In genomic region chr12:33102342-33103115, GRCm38 (mm10) we compare ENCODE assay signal across 13 mouse cellular contexts. TPM values are rescaled to one million over a fixed set of nuclear protein-coding genes. Genes with fewer than 3 reads are reported as not detected.
DNase-seq lines count a peak whose midpoint lies in the region; ATAC-seq lines count a peak whose summit lies in the region.
"Had no signal": no experiment of that assay in that cellular context is flagged by ENCODE, and none has a peak within 500 bp of the region (broad histone marks: within the 10 kb centered on the region; RNA-seq: fewer than 3 reads in every experiment).

No protein-coding gene starts in this region.

- no peak overlapping the region for H3K9ac ChIP-seq in embryonic facial prominence, embryonic 12.5 days
- H3K9ac ChIP-seq in hindbrain, embryonic 16.5 days (ENCODE audit: low read depth, low read length) = no peak overlapping the region
- H3K9ac ChIP-seq in neural tube, embryonic 12.5 days = no peak overlapping the region

- H3K27me3 ChIP-seq in embryonic facial prominence, embryonic 12.5 days = no peaks in the 10 kb centered on the region
- H3K27me3 ChIP-seq in hindbrain, embryonic 16.5 days (replicated peaks; ENCODE audit: control insufficient read depth, insufficient read depth, low read length) = no peaks in the 10 kb centered on the region; the same call in 1 of the 2 replicates
- H3K27me3 ChIP-seq in neural tube, embryonic 12.5 days (replicated peaks) = no peaks in the 10 kb centered on the region

- H3K9me3 ChIP-seq in embryonic facial prominence, embryonic 12.5 days = no peaks in the 10 kb centered on the region
- H3K9me3 ChIP-seq in hindbrain, embryonic 16.5 days (ENCODE audit: control insufficient read depth, low read length) = no peaks in the 10 kb centered on the region
- no peaks in the 10 kb centered on the region for H3K9me3 ChIP-seq in neural tube, embryonic 12.5 days

- intact Hi-C loops in gastrocnemius, postnatal 36 days (cut with DNase I) = no loop called here
- intact Hi-C loops in heart, postnatal 25 days (cut with DNase I) = no loop called here

- peak overlapping the region; percentile 36 for H3K27ac ChIP-seq in embryonic facial prominence, embryonic 12.5 days
- 0 out of 2 replicates have a peak overlapping the region, but pooled peaks have one; percentile 35 for H3K27ac ChIP-seq in hindbrain, embryonic 16.5 days (ENCODE audit: low read depth, low read length)
- H3K27ac ChIP-seq in neural tube, embryonic 12.5 days = no peak overlapping the region

- H3K4me3 ChIP-seq in embryonic facial prominence, embryonic 12.5 days = no peak overlapping the region
- no peak overlapping the region for H3K4me3 ChIP-seq in hindbrain, embryonic 16.5 days (ENCODE audit: low read length)
- no peak overlapping the region for H3K4me3 ChIP-seq in neural tube, embryonic 12.5 days

- no peak overlapping the region for H3K4me2 ChIP-seq in embryonic facial prominence, embryonic 12.5 days (replicated peaks)
- no peak overlapping the region for H3K4me2 ChIP-seq in hindbrain, embryonic 16.5 days (ENCODE audit: low read length)
- H3K4me2 ChIP-seq in neural tube, embryonic 12.5 days (replicated peaks) = 0 out of 2 replicates have a peak overlapping the region, but pooled peaks have one; percentile 12

- WGBS in embryonic facial prominence, embryonic 12.5 days = 53% methylated on average over 15 of the region's 15 CpGs
- 19% methylated on average over 15 of the region's 15 CpGs for WGBS in hindbrain, embryonic 16.5 days
- 35% methylated on average over 15 of the region's 15 CpGs for WGBS in neural tube, embryonic 12.5 days

- peak; percentile 36; the same call in 1 of the 2 replicates for ATAC-seq in embryonic facial prominence, embryonic 12.5 days (ENCODE audit: insufficient number of reproducible peaks, insufficient read depth, low FRiP score, low TSS enrichment)
- ATAC-seq in hindbrain, embryonic 16.5 days = peak; percentile 43; the same call in 1 of the 2 replicates
- peak; percentile 69 for ATAC-seq in neural tube, embryonic 12.5 days (ENCODE audit: low FRiP score, low read depth)
- ATAC-seq: activated CD4-positive, CD25-positive, alpha-beta regulatory T cell, adult 4 months had no signal

- H3K4me1 ChIP-seq in embryonic facial prominence, embryonic 12.5 days = no peaks in the 10 kb centered on the region
- H3K4me1 ChIP-seq in hindbrain, embryonic 16.5 days (ENCODE audit: control insufficient read depth, insufficient read depth, low read depth, low read length) = peaks cover 15% of the 10 kb centered on the region
- peaks cover 14% of the 10 kb centered on the region for H3K4me1 ChIP-seq in neural tube, embryonic 12.5 days

- DNase-seq in kidney, postnatal 10 days = peak; percentile 34
- no peak for DNase-seq in kidney, adult 9 months
- DNase-seq in gastrocnemius, postnatal 36 days = no peak
- no peak for DNase-seq in frontal cortex, postnatal 10 days (ENCODE audit: low spot score in 2 of 2)
- DNase-seq in heart, postnatal 25 days (ENCODE audit: low spot score) = no peak
- DNase-seq: cerebellum, adult 11-12 months; thymus, adult 2 months had no signal

- H3K36me3 ChIP-seq in embryonic facial prominence, embryonic 12.5 days = no peaks in the 10 kb centered on the region
- no peaks in the 10 kb centered on the region for H3K36me3 ChIP-seq in hindbrain, embryonic 16.5 days (ENCODE audit: control insufficient read depth, insufficient read depth, low read length)
- no peaks in the 10 kb centered on the region for H3K36me3 ChIP-seq in neural tube, embryonic 12.5 days

RNA-seq across cellular contexts. Expression of gene Cdhr3, which starts 9.9 kb away (rescaled TPM):
- not detected in 2 replicates for polyA plus RNA-seq in embryonic facial prominence, embryonic 12.5 days (2016; fragmentation: Nextera tagmentation; extraction: Ambion mirVana)
- polyA plus RNA-seq in hindbrain, embryonic 16.5 days (2015; fragmentation: Nextera tagmentation; extraction: Ambion mirVana) = 0.25 and 0.40 TPM in 2 replicates
- 0.06 and 0.22 TPM in 2 replicates for polyA plus RNA-seq in neural tube, embryonic 12.5 days (2016; fragmentation: Nextera tagmentation; extraction: Ambion mirVana)
- total RNA-seq in gastrocnemius, postnatal 36 days (2021) = under 1 TPM; 0.52 to 0.84 TPM
- under 1 TPM; 0.67 to 0.73 TPM for total RNA-seq in heart, postnatal 25 days (2021)
- polyA plus RNA-seq: large intestine, adult 2 months; liver, embryonic 16.5 days had no signal

RNA-seq across cellular contexts. Expression of gene Atxn7l1, which starts 45.0 kb away (rescaled TPM):
- 10.9 and 13.9 TPM in 2 replicates for polyA plus RNA-seq in embryonic facial prominence, embryonic 12.5 days (2016; fragmentation: Nextera tagmentation; extraction: Ambion mirVana)
- 18.7 and 25.1 TPM in 2 replicates for polyA plus RNA-seq in hindbrain, embryonic 16.5 days (2015; fragmentation: Nextera tagmentation; extraction: Ambion mirVana)
- 13.4 and 16.6 TPM in 2 replicates for polyA plus RNA-seq in neural tube, embryonic 12.5 days (2016; fragmentation: Nextera tagmentation; extraction: Ambion mirVana)
- 10 to 100 TPM; 15.4 to 16.0 TPM for total RNA-seq in gastrocnemius, postnatal 36 days (2021)
- total RNA-seq in heart, postnatal 25 days (2021) = 10 to 100 TPM; 17.2 to 19.2 TPM
